Mouse (Mus musculus): ENCODE measurements around the gene Phf6. TPM values are rescaled to one million over a fixed set of nuclear protein-coding genes. Genes with fewer than 3 reads are reported as not detected.

The Phf6 gene
- total and polyA plus RNA-seq, 3 experiments = 15.8 to 44.9 (median 18.7) TPM

GRCm38 (mm10) chrX:52972129-52972528, 60.1 kb downstream of the Phf6 start:
- no peaks in the 10 kb centered on the region for H3K27me3 ChIP-seq (ENCODE audit: control insufficient read depth in 1 of 2, insufficient read depth in 2 of 2, low read length in 2 of 2)
- H3K4me1 ChIP-seq (ENCODE audit: control insufficient read depth in 1 of 2, insufficient read depth in 2 of 2, low read length in 2 of 2) = peaks cover 7 to 16% of the 10 kb centered on the region in 2 experiments
- H3K9ac ChIP-seq (ENCODE audit: control insufficient read depth, low read depth, low read length, poor library complexity, severe bottlenecking) = no peak overlapping the region
- no peak overlapping the region for H3K4me3 ChIP-seq (ENCODE audit: control insufficient read depth in 1 of 2, insufficient read depth in 1 of 2, low read depth in 2 of 2, low read length in 2 of 2)
- DNase-seq (ENCODE audit: low read depth, low spot score) = no peak
- no peak overlapping the region for H3K27ac ChIP-seq (ENCODE audit: control insufficient read depth, low read depth, low read length)
- peaks cover 0 to 14% of the 10 kb centered on the region in 2 experiments; a peak in 2 of 4 replicates for H3K36me3 ChIP-seq (ENCODE audit: control insufficient read depth in 1 of 2, insufficient read depth in 2 of 2, low read length in 2 of 2)
- TF ChIP-seq HCFC1 (IDR thresholded peaks at IDR 0.05; ENCODE audit: low read depth, low read length) (no peak), E2F4 (IDR thresholded peaks at IDR 0.05; ENCODE audit: borderline replicate concordance, low read depth, low read length) (no peak), KAT2A (conservative IDR thresholded peaks at IDR 0.05; ENCODE audit: low read depth, low read length) (no peak), MXI1 (IDR thresholded peaks at IDR 0.05; ENCODE audit: low read depth, low read length) (no peak), ZMIZ1 (IDR thresholded peaks at IDR 0.05; ENCODE audit: low read depth, low read length) (no peak), MYC (IDR thresholded peaks at IDR 0.05; ENCODE audit: low read depth, low read length) (no peak), MEF2A (IDR thresholded peaks at IDR 0.05; ENCODE audit: extremely low read depth, insufficient replicate concordance, low read depth, low read length, poor library complexity, severe bottlenecking) (no peak), TAL1 (IDR thresholded peaks at IDR 0.05; ENCODE audit: low read length) (no peak), NELFE (IDR thresholded peaks at IDR 0.05; ENCODE audit: low read depth, low read length) (no peak), SIN3A (IDR thresholded peaks at IDR 0.05; ENCODE audit: low read length) (no peak)
- no peaks in the 10 kb centered on the region for H3K79me2 ChIP-seq (ENCODE audit: control insufficient read depth, insufficient read depth, low read length, poor library complexity)
- H3K9me3 ChIP-seq (replicated peaks; ENCODE audit: insufficient read depth, low read length) = no peaks in the 10 kb centered on the region

GRCm38 (mm10) chrX:52972680-52973079, 60.6 kb downstream of the Phf6 start:
- Histone ChIP-seq H3K79me2 (ENCODE audit: control insufficient read depth, insufficient read depth, low read length, poor library complexity) (no peaks in the 10 kb centered on the region), H3K4me3 (ENCODE audit: control insufficient read depth in 1 of 2, insufficient read depth in 1 of 2, low read depth in 2 of 2, low read length in 2 of 2) (no peak overlapping the region), H3K9ac (ENCODE audit: control insufficient read depth, low read depth, low read length, poor library complexity, severe bottlenecking) (no peak overlapping the region), H3K27ac (ENCODE audit: control insufficient read depth, low read depth, low read length) (no peak overlapping the region), H3K36me3 (ENCODE audit: control insufficient read depth in 1 of 2, insufficient read depth in 2 of 2, low read length in 2 of 2) (peaks cover 0 to 14% of the 10 kb centered on the region in 2 experiments; a peak in 2 of 4 replicates), H3K4me1 (ENCODE audit: control insufficient read depth in 1 of 2, insufficient read depth in 2 of 2, low read length in 2 of 2) (peaks cover 7 to 16% of the 10 kb centered on the region in 2 experiments), H3K9me3 (replicated peaks; ENCODE audit: insufficient read depth, low read length) (no peaks in the 10 kb centered on the region), H3K27me3 (ENCODE audit: control insufficient read depth in 1 of 2, insufficient read depth in 2 of 2, low read length in 2 of 2) (no peaks in the 10 kb centered on the region)
- TF ChIP-seq EP300 (IDR thresholded peaks at IDR 0.05; ENCODE audit: low read depth in 1 of 2, low read length in 2 of 2) (no peak), UBTF (IDR thresholded peaks at IDR 0.05; ENCODE audit: borderline replicate concordance, insufficient read depth, low read depth, low read length) (no peak), E2F4 (IDR thresholded peaks at IDR 0.05; ENCODE audit: borderline replicate concordance, low read depth, low read length) (no peak), POLR2AphosphoS2 (IDR thresholded peaks at IDR 0.05; ENCODE audit: low read length) (no peak), KAT2A (conservative IDR thresholded peaks at IDR 0.05; ENCODE audit: low read depth, low read length) (no peak), ZC3H11A (IDR thresholded peaks at IDR 0.05; ENCODE audit: low read depth, low read length) (no peak), MAX (IDR thresholded peaks at IDR 0.05; ENCODE audit: low read length) (no peak), RAD21 (IDR thresholded peaks at IDR 0.05; ENCODE audit: low read depth, low read length) (no peak), POLR2A (IDR thresholded peaks at IDR 0.05; ENCODE audit: control insufficient read depth in 1 of 2, insufficient read depth in 1 of 2, low read depth in 1 of 2, low read length in 2 of 2, poor library complexity in 1 of 2) (no peak), MAFK (IDR thresholded peaks at IDR 0.05; ENCODE audit: borderline replicate concordance, low read depth, low read length) (no peak), POLR2AphosphoS5 (IDR thresholded peaks at IDR 0.05; ENCODE audit: borderline replicate concordance, low read depth, low read length) (no peak), ZKSCAN1 (IDR thresholded peaks at IDR 0.05; ENCODE audit: low read depth, low read length) (no peak), ZMIZ1 (IDR thresholded peaks at IDR 0.05; ENCODE audit: low read depth, low read length) (no peak), GATA1 (IDR thresholded peaks at IDR 0.05; ENCODE audit: low read depth, low read length) (no peak), CHD2 (IDR thresholded peaks at IDR 0.05; ENCODE audit: low read length) (no peak), CTCF (IDR thresholded peaks at IDR 0.05 in 2 of 3, conservative IDR thresholded peaks at IDR 0.05 in 1 of 3; ENCODE audit: control insufficient read depth in 1 of 3, insufficient read depth in 1 of 3, low read depth in 2 of 3, low read length in 3 of 3, poor library complexity in 1 of 3, severe bottlenecking in 1 of 3) (no peak), MAZ (IDR thresholded peaks at IDR 0.05; ENCODE audit: low read depth, low read length) (no peak), ZNF384 (IDR thresholded peaks at IDR 0.05; ENCODE audit: low read depth, low read length) (no peak)
- no peak for DNase-seq (ENCODE audit: low read depth, low spot score)
